Mouse (Mus musculus): ENCODE measurements around the gene Rufy1. TPM values are rescaled to one million over a fixed set of nuclear protein-coding genes. Genes with fewer than 3 reads are reported as not detected.

Gene Rufy1
- 10 to 100 TPM; 24.3 to 27.0 TPM for total RNA-seq (2021)
- long read RNA-seq, experiment 1, transcript Rufy1-201 (18 exons, 2,688 nt): major isoform, 62 of 66 reads
- long read RNA-seq, experiment 1, partial matches to known transcripts: 3 of 66 reads
- long read RNA-seq, experiment 1, other reads (novel, unspliced or antisense): 1 of 66 reads
- long read RNA-seq, experiment 2, transcript Rufy1-201 (18 exons, 2,688 nt): major isoform, 40 of 50 reads
- long read RNA-seq, experiment 2, partial matches to known transcripts: 2 of 50 reads
- long read RNA-seq, experiment 2, other reads (novel, unspliced or antisense): 8 of 50 reads

DNA sequence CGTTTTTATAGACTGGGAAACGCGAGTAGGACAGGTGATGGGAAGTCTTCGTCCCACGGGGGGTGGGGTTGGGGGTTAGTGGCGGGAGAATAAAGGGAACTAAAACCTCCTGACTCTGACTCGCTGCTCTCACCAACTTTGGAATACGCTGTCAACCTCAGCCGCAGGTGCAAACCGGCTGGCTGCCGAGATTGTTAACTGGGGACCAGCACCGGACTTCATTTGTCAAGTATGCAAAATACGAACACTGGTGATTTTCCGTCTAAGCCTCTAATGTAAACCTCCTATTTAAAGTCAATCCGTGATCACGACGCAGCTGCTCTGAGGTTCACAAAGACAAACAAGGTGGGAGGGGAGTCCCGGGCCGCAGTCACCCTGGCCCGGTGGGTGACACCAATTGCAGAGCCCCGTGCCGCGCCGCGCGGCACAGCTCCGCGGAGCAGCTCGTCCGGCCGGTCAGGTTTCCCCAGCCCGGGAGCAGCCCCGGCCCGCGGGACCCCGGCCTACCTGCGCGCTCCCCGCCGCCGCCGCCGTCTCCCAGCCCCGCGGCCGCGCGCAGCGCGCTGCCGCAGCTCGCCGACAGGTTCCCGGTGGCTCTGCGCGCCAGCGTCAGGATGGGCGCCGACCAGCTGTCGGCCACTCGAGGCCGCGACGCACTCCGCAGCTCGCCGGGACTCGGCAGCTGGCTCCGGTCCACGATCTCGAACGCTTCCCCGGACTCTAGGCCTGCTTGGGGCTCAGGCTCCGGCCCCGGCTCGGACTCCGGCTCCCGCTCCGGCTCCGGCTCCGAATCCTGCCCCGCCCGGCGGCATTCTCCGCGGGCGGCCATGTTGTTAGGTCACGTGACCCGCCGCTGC lies at the start of gene Rufy1:
Gene Rufy1, minus strand, starts transcription at position 849 of the 857 bp plus-strand sequence.
- 0 out of 2 replicates have a peak, but pooled peaks have one; percentile 13 for TF ChIP-seq CTCF (IDR thresholded peaks at IDR 0.05)
- peak; percentile 92 for DNase-seq
- peak within 1 kb of the TSS; percentile 99 for H3K27ac ChIP-seq
- peak within 1 kb of the TSS; percentile 83 for H3K4me3 ChIP-seq
- intact Hi-C loops (cut with DNase I): no loop called here

DNA sequence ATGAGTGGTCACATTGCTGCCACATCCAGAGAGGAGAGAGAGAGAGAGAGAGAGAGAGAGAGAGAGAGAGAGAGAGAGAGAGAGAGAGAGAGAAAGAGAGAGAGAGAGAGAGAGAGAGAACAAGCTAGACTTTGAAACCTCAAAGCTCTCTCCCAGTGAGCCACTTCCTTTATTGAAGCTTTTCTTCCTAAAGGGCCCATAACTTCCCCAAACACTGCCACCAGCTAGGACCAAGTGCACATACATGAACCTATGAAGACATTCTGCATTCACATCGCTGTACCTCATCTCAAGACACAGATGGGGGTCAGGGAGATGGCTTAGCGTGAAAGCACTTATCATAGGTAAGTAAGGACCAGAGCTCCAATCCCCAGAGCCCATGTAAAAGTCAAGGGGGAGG lies 47.1 kb upstream of the Rufy1 start:
- H3K4me3 ChIP-seq: peak overlapping the region; percentile 63
- DNase-seq: no peak
- H3K27ac ChIP-seq: peak overlapping the region; percentile 89
- no peak for TF ChIP-seq CTCF (IDR thresholded peaks at IDR 0.05)
- intact Hi-C loops (cut with DNase I): no loop called here

DNA sequence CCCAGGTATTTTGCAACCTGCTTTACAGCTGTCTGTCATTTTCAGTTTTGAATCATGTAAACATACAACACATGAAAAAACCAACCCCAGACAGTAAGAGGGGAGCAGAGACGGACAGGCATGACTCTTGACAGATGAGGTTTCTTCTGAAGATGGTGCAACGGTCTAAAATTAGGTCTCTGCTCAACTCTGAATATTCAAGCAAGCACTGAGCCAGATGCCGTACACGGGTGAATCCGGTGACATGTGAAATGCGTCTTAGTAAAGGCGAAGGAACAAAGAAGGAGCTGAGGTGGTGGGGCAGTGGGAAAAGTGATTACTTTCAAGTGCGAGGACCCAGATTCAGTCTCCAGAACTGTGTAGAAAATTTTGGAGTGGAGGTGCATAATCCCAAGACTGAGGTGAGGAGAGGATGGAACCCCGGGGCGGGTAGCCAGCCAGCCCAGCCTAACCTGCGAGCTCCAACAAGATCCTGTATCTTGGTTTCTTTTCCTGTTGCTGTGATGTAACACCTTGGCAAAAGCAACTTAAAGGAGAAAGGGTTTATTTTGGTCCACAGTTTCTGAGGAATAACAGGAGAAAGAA lies 46.7 kb upstream of the Rufy1 start:
- no peak for TF ChIP-seq CTCF (IDR thresholded peaks at IDR 0.05)
- peak; percentile 74 for DNase-seq
- peak overlapping the region; percentile 63 for H3K4me3 ChIP-seq
- peak overlapping the region; percentile 89 for H3K27ac ChIP-seq
- intact Hi-C loops (cut with DNase I): no loop called here

DNA sequence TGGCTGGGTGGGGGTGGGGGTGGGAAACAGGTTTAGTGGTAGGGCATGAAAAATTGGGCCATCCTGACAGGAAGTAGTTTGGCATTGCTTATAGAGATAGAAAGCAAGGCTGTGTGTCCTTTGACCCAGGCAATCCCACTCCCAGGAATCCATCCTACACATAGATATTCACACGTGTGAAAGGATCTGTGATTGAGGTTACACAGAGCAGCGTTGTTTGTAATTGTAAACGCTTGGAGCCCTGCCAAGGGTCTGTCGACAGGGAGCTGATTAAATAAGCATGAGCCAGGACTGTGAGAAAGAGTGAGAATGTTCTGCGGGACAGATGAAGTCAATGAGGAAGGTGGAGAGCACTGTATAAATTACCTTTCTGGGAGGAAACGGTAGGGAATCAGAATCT lies 46.0 kb upstream of the Rufy1 start:
- intact Hi-C loops (cut with DNase I): no loop called here
- peak overlapping the region; percentile 63 for H3K4me3 ChIP-seq
- peak overlapping the region; percentile 89 for H3K27ac ChIP-seq
- peak; percentile 56 for DNase-seq
- no peak for TF ChIP-seq CTCF (IDR thresholded peaks at IDR 0.05)

DNA sequence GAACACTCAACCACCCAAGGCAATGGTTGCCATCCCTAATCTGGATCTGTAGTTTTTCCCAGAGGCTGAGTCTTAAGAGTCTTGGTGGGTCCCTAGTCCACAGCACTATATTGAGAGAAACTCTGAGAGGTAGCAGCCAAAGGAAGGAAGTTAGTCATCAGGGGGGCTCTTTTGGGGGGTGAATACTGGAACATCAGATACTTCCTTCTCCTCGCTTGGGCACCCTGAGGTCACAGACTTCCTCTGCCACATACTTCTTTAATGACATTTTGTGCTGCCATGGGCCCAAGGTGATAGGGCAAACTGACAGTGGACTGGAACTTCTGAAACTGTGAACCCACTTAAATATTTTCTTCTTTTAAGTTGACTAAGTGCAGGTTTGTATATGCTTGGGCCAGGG lies 43.0 kb upstream of the Rufy1 start:
- TF ChIP-seq CTCF (IDR thresholded peaks at IDR 0.05): no peak
- H3K4me3 ChIP-seq: no peak overlapping the region
- intact Hi-C loops (cut with DNase I): no loop called here
- H3K27ac ChIP-seq: no peak overlapping the region
- no peak for DNase-seq

DNA sequence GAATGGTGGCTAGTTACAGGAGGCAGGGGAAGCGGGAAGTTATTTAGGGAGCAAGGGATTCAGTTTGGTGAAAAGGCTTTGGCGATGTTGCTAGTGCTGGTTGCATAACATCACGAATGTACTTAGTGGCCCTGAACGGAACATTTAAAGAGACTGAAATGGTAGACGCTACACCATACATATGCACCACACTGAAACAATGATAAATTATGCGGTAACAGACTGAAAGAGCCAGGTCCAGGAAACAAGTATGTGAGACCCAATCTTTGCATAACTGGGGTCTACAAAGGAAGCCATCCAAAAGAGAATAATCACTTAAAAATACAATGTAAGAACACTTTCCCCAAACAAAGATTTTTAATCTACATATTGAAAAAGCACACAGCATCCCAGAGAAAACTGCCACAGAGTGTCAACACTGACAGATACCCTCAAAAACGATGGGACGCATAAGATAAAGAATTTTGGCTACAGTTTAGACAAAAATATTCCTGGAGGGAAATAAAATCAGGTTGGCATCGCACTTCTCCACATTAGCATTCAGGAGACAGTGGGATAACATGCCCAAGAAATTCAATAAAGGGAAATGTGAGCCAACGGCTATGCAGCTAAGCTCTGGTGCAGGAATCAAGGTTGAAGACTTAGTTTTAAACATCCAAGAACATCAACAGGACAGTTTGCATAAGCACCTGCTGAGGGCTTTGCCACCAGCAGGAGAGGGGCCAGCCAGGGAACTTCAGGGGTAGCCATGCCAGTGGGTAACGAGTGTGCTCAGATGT lies 41.4 kb upstream of the Rufy1 start:
- no peak overlapping the region for H3K4me3 ChIP-seq
- DNase-seq: no peak
- intact Hi-C loops (cut with DNase I): no loop called here
- no peak overlapping the region for H3K27ac ChIP-seq
- no peak for TF ChIP-seq CTCF (IDR thresholded peaks at IDR 0.05)

DNA sequence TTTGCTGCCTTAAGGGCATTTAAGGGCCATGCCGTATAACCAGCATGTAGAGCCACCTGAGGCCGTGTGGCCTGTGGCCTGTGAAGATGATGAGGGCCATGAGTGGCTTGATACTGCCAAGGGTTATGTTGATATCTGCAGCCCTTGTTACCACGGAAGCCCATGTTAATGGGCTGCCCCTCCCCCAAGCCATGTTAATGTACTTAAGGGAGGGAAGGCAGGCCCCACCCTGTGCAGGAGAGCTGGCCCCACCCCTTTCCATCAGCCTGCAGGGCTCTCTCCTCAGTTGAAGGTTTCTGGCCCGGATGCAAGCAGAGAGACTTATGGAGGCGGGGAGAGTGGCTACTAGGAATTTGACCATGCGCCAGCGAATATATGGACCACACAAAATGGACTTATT lies 30.6 kb upstream of the Rufy1 start:
- DNase-seq: no peak
- intact Hi-C loops (cut with DNase I): no loop called here
- TF ChIP-seq CTCF (IDR thresholded peaks at IDR 0.05): no peak
- no peak overlapping the region for H3K27ac ChIP-seq
- no peak overlapping the region for H3K4me3 ChIP-seq

DNA sequence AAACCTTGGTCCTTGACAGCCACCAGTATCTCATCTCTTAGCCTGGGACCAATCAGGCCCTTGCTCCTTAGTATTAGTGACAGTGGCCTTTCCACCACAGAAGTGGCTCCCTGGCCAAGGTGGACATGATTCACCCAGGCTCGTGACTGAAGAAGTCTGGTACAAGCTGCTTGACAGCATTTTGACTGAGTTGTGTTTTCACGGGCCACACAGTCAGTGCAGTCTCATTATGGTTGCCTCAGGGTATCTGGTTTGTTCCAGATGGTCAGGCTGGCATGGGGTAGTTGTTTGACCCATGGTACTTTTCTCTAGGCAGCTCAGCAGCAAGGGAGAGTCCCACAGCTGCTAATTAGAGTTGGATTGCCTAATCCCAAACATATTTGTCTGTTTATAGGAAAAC lies 28.3 kb upstream of the Rufy1 start:
- no peak for TF ChIP-seq CTCF (IDR thresholded peaks at IDR 0.05)
- H3K27ac ChIP-seq: no peak overlapping the region
- no peak overlapping the region for H3K4me3 ChIP-seq
- DNase-seq: no peak
- intact Hi-C loops (cut with DNase I): no loop called here

DNA sequence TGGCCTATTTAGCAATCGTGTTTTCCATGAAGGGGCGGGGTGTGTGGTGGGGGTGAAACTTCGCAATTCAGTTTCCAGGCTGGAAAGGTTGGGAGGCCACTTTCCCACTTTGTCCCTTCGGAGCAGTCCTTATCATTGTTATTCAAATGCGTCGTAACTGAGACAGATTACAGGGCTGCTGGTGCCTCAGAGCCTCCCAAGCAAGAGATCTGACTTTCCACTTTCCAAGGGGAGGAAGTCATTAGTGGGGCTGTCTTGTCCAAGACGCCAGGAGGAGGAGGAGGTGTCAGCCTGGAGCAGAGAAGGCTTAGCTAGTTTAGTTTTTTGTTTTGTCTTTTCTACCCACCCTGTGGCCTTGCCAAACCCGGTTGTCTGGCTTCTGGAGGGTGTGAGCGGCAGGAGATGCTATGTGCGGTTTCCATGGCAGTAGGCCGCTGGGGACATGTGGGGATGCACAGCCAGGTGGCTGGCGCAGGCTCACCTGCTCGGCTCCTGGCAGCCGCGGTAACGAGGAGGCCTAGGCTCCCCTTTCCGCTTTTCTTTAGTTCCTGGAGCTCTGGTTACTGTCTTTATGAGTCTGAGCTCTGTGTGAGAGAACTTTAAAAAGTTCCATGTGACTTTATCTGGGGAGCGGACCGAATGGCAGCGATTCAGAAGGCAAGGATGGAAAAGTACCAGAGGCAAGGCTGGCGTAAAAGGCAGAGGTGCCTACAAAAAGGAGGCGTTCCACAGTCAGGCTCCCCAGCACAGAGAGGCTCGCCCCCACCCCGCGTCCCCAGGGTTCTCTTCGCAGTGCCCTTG lies 26.4 kb upstream of the Rufy1 start:
- H3K27ac ChIP-seq: peak overlapping the region; percentile 61
- H3K4me3 ChIP-seq: peak overlapping the region; percentile 60
- no peak for TF ChIP-seq CTCF (IDR thresholded peaks at IDR 0.05)
- DNase-seq: peak; percentile 41
- intact Hi-C loops (cut with DNase I): no loop called here

DNA sequence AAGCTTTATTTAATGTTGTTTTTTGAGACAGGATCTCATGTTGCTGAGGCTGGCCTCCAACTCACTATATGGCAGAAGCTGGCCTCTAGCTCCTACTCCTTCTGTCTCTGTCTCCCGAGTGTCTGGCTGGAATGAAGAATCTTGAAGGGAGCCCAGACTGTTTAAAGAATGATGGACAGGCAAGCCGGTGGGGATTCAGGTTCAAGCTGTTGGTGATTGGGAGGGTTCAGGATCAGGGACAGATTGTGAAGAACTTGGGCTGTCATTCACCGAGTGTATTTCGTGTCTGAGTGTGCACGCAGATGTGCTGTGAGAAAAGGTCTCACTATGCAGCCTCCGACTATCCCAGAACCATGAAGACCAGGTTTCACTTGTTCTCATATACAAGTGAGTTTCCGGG lies 25.5 kb upstream of the Rufy1 start:
- intact Hi-C loops (cut with DNase I): no loop called here
- TF ChIP-seq CTCF (IDR thresholded peaks at IDR 0.05): no peak
- Histone ChIP-seq H3K4me3 (no peak overlapping the region), H3K27ac (no peak overlapping the region)
- DNase-seq: no peak

DNA sequence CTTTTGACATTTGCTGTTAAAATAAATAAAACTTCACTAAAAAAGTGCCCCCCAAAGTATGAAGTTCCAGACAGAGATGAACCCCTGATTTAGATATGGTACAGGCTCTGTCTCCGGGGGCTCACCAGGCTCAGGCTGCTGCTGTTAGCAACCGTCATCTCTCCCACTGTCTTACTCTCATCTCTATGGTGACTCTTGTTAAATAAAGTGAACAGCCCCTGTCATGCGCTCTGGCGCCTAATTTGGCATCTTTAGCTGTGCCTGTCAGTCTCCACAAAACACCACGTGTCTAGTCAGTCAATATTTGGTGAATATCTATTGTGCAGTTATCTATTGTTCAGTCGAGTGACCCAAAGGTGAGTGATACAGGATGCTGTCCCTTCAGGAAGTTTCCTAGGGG lies 24.0 kb upstream of the Rufy1 start:
- TF ChIP-seq CTCF (IDR thresholded peaks at IDR 0.05): no peak
- no peak overlapping the region for H3K4me3 ChIP-seq
- intact Hi-C loops (cut with DNase I): no loop called here
- no peak overlapping the region for H3K27ac ChIP-seq
- no peak for DNase-seq

DNA sequence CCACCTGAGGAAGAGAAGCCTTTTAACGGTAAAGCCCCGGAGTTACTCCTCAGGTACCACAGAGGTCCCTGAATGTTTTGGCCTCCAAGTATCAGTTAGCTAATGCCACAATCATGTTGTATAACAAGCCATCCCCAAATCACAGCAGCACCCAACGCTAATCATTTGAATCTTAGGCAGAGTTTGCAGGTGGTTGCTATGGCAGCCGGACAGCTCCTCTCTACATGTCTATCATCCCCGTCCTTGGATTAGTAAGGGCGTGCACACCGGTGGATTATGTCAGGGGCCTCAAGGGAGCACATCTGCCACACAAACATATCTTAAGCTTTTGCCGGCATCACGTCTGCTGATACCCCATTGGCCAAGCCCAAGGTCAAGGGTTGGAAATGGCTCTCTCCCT lies 19.3 kb upstream of the Rufy1 start:
- DNase-seq: no peak
- intact Hi-C loops (cut with DNase I): no loop called here

More for the DNA sequence above, 19.3 kb upstream of the Rufy1 start:
- Histone ChIP-seq H3K4me3 (no peak overlapping the region), H3K27ac (no peak overlapping the region)
- TF ChIP-seq CTCF (IDR thresholded peaks at IDR 0.05): no peak

Data from gastrocnemius, adult 2 months (tissue).